Mouse (Mus musculus) frontal cortex, adult 2 months (tissue): ENCODE measurements around the gene Ccdc162. TPM values are rescaled to one million over a fixed set of nuclear protein-coding genes. Genes with fewer than 3 reads are reported as not detected.

Experiments used
- DNase-seq, 2 experiments: peaks; one replicate each; pipeline ENCODE4 v3.0.0; 2022; ENCODE audit warnings: low spot score in 1 of 2; ENCODE audit errors: extremely low spot score in 1 of 2
- polyA plus RNA-seq: library from polyadenylated mRNA; depleted of rRNA; stranded (reverse); fragments of >200 nt; gene quantifications from 2 replicates; pipeline ENCODE4 v1.2.3, GENCODE M21; 2012

Gene Ccdc162
- polyA plus RNA-seq, 1 experiment, result 1.4 TPM

DNA sequence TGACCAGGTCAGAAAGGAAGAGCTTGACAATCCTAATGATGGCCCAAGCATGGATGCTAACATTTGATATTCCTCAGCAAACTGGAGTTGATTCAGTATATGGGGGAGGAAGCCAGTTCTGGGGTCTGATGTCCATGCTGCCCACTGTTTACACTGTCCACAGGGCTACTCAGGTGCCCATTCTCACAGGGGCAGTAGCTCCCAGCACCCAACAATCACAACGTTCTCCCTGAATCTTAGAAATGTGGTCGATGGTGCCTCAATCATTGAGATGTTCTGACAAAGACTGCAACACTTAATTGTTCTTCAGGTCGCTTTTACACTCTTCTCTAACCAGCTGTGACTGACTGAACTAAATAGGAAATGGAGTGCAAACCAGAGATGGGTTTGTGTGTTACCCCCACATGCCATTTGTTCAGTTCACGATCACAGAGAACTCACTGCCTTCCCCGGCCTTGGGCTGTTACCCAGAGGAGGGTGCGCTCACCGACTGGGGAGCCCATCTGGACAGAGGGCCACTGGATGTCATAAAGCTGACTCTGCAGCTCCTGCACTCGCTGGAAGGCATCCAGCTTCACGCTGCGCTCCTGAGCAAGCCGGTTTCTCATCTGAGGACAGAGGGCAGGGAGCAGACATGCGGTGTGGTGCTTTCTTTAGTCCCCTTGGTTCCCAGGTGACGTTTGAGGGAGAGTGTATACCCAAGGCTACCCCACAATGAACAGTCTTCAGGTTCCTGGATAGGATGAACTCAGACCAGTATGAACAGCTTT, 169.9 kb downstream of the Ccdc162 start:
- no peak for DNase-seq

- DNase-seq, result no peak
These were observed 171.1 kb downstream of the Ccdc162 start for GRCm38 (mm10) chr10:41545224-41545755.

DNA sequence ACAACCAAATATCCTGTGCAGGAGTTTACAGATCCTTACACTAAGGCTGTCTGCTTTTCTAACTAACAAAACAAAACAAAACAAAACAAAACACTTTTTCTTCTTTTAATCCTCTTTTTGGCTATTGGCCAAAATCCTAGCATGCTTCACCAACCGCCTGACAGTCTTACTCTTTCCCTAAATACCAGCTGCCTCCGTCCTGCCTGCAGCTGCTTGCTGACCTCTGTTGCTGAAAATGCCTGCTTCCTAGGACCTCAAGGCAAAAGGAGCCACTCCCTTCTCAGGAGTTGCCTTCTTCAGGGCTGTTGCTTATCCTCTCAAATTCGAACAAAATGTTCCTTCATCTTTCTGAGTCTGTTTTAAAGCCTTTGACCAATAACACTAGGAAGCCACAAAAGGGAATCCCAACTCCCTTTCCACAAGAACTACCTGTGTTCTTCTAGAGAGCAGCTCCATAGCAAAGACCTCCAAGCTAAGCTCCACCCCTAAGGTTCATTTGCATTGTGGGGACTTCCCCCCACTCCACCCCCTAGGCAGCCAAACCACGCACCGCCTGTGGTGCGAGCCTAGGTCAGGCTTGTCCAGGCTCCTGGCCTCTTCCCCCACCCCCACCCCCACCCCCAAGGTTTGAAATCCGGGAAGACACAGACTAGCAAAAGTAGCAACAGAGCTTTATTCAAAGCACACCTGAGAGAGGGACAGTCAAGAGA, 171.8 kb downstream of the Ccdc162 start:
- DNase-seq, result no peak

DNA sequence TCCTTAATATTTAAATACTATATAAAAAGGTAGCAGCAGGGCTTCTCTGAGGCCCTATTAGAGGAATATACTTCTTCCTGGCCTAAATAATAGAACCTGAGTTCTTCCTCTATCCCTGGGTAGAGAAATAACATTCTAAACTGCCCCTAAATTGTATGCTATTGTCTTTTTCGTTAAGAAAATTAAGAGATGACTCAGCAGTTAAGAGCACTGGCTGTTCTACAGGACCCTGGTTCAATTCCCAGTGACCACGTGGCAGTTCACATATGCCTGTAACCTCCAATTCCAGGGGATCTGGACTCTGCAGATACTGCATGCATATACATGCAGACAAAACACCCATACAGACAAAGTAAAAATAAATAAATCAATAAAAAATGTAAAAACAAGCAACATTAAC, 172.6 kb downstream of the Ccdc162 start:
- no peak for DNase-seq

- no peak for DNase-seq
These were observed 173.0 kb downstream of the Ccdc162 start for GRCm38 (mm10) chr10:41543439-41543838.

GRCm38 (mm10) chr10:41542057-41542456, 174.4 kb downstream of the Ccdc162 start:
- DNase-seq, result no peak

DNA sequence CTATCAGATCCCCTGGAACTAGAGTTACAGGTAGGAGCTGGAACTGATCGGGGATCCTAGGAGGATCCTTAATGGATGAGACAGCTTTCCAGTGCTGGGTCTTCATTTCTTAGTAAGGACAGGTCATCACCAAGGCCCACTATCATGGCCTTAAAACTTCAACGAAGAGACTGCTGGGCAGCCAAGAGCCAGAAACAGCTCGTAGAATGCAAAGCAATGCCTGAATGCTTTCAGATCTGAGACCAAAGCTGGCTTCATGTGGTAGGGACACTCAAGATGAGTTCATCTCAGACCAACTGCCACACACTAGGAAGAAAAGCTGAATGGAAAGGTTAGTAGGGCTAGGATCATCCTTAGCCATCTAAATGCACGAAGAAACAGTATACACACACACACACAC, 177.4 kb downstream of the Ccdc162 start:
- no peak for DNase-seq

GRCm38 (mm10) chr10:41537983-41538330, 178.5 kb downstream of the Ccdc162 start:
- no peak for DNase-seq

- no peak for DNase-seq
These were observed 179.0 kb downstream of the Ccdc162 start for GRCm38 (mm10) chr10:41537226-41537982.

- DNase-seq, result no peak
These were observed 179.7 kb downstream of the Ccdc162 start for GRCm38 (mm10) chr10:41536714-41537113.

DNA sequence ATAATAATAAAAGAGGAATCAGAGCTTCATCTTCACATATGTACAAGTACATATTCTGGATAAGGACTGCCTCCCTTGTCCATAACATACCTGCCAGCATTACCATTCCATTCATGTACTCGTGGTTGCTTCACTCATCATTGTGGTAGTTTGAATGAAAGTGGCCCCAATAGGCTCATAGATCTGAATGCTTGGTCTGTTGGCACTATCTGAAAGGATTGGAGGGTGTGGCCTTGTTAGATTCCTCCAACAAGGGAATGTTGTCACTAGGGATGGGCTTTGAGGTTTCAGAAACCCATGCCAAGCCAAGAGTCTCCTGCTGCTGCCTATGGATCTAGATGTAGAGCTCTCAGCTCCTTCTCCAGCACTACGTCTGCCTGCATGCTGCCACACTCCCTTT, 180.4 kb downstream of the Ccdc162 start:
- DNase-seq, result no peak

GRCm38 (mm10) chr10:41529972-41530371, 186.5 kb downstream of the Ccdc162 start:
- DNase-seq, result no peak

DNA sequence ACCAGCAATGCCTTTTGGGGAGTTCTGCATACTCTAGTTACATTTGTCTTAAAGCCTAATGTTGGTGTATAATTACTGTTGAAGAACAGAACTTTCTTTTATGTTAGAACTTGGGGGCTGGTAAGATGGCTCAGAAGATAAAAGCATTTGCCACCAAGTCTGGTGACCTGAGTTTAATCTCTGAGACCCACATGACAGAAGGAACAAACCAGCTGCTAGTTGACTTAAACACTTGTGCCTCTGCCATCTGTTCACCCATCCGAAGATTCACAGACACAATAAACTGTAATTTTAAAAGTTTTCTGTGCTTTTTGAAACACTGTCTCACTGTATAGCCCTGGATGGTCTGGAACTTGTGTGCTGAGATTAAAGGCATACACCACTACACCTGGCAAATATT, 190.7 kb downstream of the Ccdc162 start:
- no peak for DNase-seq

GRCm38 (mm10) chr10:41523386-41523785, 193.0 kb downstream of the Ccdc162 start:
- no peak for DNase-seq

GRCm38 (mm10) chr10:41520410-41520673, 196.1 kb downstream of the Ccdc162 start:
- no peak for DNase-seq

DNA sequence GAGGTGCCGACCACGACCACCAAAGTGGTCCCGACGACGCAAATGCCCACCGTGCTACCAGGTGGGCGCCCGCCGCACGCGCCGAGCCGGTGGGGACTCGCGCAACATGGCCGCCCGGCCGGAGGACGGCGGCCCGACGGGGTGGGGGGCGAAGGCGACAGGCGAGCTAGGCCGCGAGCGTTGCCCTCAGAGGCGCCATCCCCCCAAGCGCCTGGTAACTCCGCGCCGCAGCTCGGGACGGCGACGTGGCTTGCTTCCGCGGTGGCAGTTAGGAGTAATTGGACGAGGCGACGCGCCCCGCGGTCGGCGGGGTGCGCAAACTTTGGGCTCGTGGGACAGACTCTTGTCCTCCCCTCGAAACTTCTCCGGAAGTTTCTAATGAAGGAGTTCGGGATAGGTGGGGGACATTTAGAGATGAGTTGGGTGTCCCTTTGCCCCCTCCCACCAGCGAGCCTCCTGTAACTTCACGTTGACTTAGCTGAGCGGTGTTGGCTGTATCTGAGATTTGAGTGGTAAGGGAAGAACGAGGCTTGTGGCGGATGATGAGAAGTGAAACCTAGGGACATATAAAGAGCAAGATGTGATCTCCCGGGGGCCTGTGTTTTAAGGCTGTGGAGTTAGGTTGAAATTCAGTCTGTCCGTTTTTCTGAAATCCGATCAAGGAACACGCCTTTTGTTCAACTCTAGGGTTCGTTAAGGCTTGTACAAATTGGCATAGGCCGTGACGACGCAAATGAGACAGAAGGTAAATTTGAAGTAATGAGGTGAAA, 196.6 kb downstream of the Ccdc162 start:
- peak in 1 of 2 experiments; percentile 40 for DNase-seq

DNA sequence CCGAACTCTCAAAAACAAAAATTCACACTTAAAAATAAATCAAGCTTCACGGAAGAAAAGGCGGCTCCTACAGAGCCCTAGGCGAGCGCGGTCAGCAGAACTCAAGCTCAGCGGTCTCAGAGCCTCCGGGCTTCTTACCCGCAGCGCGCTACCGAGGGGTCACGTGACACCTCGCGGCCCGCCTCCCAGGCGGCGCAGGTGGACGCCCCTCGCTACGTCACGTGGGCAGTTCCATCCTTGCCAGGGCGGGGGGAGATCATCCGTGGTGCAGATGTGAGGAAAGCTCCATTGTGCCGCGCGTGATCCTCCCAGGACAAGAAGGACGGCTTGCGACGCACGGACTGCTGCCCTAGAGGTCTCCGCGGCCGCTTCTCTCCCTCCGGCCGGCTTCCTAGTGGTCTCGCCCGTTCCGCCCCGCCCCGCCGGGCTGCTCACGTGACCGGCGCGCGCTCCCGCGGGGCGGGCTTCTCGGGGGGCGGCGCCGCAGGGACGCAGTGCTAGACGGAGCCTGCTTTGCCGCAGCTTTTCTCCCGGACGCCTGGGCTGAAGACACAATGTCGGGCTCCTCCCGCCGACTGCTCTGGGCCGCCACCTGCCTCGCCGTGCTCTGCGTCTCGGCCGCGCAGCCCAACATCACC, 197.3 kb downstream of the Ccdc162 start, which contains the start of gene Cd164:
Gene Cd164 (plus strand): TSS at position 434 of the 638 bp plus-strand sequence.
- peak; percentile 76 to 90 for DNase-seq

DNA sequence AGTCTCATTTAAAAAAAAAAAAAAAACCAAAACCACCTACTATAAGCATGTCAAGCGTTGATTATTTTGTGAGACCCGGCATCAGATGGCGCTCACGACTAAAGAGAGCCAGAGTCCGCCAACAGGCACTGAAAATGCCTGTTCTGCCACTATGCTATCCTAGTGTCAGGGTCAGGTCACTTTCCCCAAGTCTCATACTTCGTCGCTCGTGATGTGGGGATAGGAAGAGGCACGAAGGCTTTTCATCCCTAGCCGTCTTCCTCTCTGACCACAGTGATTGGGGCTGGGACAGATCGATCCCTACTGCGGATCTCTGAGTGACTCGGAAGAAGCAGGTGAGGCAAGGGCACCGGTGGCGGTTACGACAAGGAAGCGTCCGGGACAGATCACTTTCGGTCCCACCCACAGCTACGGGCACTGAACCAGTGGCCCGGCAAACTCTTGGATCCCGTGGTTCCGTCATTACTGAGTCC, 197.9 kb downstream of the Ccdc162 start:
- DNase-seq, result peak; percentile 37 to 71

DNA sequence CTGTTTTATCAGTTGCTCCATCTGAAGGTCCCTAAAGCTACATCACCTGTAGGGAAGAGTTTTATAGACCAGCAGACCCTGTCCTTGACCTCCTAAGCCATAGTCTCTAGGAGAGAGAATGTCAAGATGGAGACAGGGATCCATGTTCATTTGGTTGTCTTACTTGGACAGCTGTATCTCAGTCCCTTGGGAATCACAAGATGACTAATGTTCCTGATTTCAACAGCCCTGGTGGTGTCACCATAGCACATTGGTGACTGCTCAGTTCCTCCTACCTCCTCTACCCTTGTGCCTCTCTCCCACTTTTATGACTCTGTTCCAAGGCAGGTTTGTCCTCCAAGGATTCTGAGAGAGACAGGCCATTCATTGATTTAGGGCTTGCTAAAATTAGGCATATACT, 201.5 kb downstream of the Ccdc162 start:
- DNase-seq, result no peak

GRCm38 (mm10) chr10:41514301-41514700, 202.1 kb downstream of the Ccdc162 start:
- no peak for DNase-seq
